Mouse (Mus musculus): ENCODE measurements around the gene Ripk1. TPM values are rescaled to one million over a fixed set of nuclear protein-coding genes. Genes with fewer than 3 reads are reported as not detected.

Gene Ripk1
- polyA plus RNA-seq, 1 experiment from 2014 or later, result 25.0 TPM

DNA sequence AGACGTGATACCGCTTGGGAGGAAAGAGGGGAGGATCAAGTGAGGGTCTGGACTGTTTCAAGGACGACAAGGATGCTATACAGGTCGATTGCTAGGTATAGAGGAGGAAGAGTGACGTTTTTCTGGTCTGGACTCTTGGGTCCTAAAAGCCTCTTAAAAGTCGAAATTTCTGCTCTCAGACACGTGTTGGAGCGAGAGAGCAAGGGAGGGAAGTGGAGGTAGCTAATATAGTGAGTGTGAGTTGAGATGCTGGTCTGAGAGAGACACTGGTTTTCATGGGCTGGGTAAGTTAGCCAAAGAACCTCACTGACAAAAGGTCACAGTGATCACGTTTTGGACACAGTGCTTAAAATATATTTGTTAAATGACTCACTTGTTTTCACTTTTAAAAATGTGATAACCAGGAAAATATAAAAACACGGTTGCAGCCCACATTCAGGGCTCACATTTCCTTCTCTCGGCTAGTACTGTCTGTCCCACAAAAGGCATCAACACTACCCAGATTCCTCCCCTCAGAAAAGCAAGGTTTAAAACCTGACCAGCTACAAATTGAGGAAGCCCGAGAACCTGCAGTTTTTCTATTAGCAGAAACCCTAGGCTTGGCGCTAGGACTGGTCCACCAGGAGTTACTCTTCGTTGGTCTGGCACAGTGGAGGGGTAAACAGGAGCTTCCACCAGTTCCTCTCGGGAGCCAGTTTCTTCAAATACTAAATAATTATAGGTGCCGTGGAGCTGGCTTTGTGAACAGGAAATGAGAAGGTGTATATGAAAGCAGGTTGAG lies 76.5 kb downstream of the Ripk1 start:
- Histone ChIP-seq H3K27me3 (replicated peaks; ENCODE audit: control insufficient read depth, insufficient read depth, low read length) (no peaks in the 10 kb centered on the region), H3K4me3 (ENCODE audit: low read depth, low read length) (peak overlapping the region; percentile 80; the same call in 1 of the 2 replicates), H3K27ac (ENCODE audit: low read depth, low read length) (no peak overlapping the region), H3K36me3 (ENCODE audit: control insufficient read depth, insufficient read depth) (peaks cover 1% of the 10 kb centered on the region), H3K9me3 (ENCODE audit: control insufficient read depth) (no peaks in the 10 kb centered on the region), H3K4me1 (replicated peaks; ENCODE audit: control insufficient read depth, insufficient read depth, low read length) (0 out of 2 replicates have a peak, but pooled peaks cover 3% of the 10 kb centered on the region), H3K9ac (ENCODE audit: low read depth, low read length) (peak overlapping the region; percentile 74; the same call in 1 of the 2 replicates), H3K4me2 (replicated peaks; ENCODE audit: low read depth) (peak overlapping the region; percentile 99)
- ATAC-seq, result no peak
- WGBS, result 44% methylated on average over 16 of the region's 16 CpGs
- no peak for TF ChIP-seq CTCF (IDR thresholded peaks at IDR 0.05; ENCODE audit: low read depth)

DNA sequence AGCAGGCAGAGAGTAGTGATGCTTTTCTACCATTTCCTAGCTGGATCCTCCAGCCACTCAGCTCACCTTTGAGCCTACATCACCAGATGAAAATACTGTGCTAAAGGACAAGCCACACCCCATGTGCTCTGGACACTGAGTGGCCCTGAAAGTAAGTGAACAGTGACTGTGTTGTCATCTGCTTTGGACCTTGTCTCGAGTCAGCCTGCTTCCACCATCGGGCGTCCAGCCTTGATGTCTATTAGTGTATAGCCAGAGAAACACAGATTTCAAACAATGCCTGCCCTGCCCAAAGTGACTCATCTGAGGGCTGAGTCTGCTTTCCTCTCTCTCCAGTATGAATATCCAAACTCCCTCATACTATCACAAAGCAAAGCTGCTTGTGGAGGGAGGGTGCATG lies 77.6 kb downstream of the Ripk1 start:
- no peak for TF ChIP-seq CTCF (IDR thresholded peaks at IDR 0.05; ENCODE audit: low read depth)
- peak; percentile 64 for ATAC-seq
- no peak overlapping the region for H3K4me3 ChIP-seq (ENCODE audit: low read depth, low read length)
- H3K27me3 ChIP-seq (replicated peaks; ENCODE audit: control insufficient read depth, insufficient read depth, low read length), result no peaks in the 10 kb centered on the region
- no peak overlapping the region for H3K27ac ChIP-seq (ENCODE audit: low read depth, low read length)
- WGBS, result 69% methylated on average over 3 of the region's 3 CpGs
- peaks cover 3% of the 10 kb centered on the region; the same call in 1 of the 2 replicates for H3K4me1 ChIP-seq (replicated peaks; ENCODE audit: control insufficient read depth, insufficient read depth, low read length)
- H3K9me3 ChIP-seq (ENCODE audit: control insufficient read depth), result no peaks in the 10 kb centered on the region
- no peaks in the 10 kb centered on the region; the same call in 1 of the 2 replicates for H3K36me3 ChIP-seq (ENCODE audit: control insufficient read depth, insufficient read depth)
- H3K9ac ChIP-seq (ENCODE audit: low read depth, low read length), result no peak overlapping the region
- no peak overlapping the region for H3K4me2 ChIP-seq (replicated peaks; ENCODE audit: low read depth)

DNA sequence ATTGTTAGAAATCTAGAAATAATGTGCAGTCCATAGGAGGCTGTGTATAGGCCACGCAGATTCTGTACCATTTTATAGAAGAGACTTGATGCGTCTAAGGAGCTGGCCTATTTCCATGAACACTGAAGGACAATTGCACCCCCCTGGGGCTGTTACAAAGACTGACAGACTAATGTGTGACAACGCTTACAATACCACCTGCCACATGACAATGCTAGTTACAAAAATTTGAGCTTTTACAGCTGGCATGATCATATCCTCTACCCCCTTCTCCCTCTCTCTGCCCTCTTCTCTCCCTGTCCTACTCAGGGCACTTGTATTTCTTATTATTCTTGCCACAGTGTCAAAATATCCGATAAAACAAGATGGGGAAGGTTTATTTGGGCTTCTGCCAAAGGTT lies 79.8 kb downstream of the Ripk1 start:
- no peaks in the 10 kb centered on the region for H3K9me3 ChIP-seq (ENCODE audit: control insufficient read depth)
- no peak overlapping the region for H3K9ac ChIP-seq (ENCODE audit: low read depth, low read length)
- WGBS, result 84% methylated on average over 4 of the region's 4 CpGs
- no peak for TF ChIP-seq CTCF (IDR thresholded peaks at IDR 0.05; ENCODE audit: low read depth)
- H3K4me1 ChIP-seq (replicated peaks; ENCODE audit: control insufficient read depth, insufficient read depth, low read length), result peaks cover 3% of the 10 kb centered on the region; the same call in 1 of the 2 replicates
- H3K4me2 ChIP-seq (replicated peaks; ENCODE audit: low read depth), result no peak overlapping the region
- no peaks in the 10 kb centered on the region for H3K27me3 ChIP-seq (replicated peaks; ENCODE audit: control insufficient read depth, insufficient read depth, low read length)
- no peak overlapping the region for H3K27ac ChIP-seq (ENCODE audit: low read depth, low read length)
- no peak for ATAC-seq
- H3K36me3 ChIP-seq (ENCODE audit: control insufficient read depth, insufficient read depth), result no peaks in the 10 kb centered on the region
- H3K4me3 ChIP-seq (ENCODE audit: low read depth, low read length), result no peak overlapping the region

DNA sequence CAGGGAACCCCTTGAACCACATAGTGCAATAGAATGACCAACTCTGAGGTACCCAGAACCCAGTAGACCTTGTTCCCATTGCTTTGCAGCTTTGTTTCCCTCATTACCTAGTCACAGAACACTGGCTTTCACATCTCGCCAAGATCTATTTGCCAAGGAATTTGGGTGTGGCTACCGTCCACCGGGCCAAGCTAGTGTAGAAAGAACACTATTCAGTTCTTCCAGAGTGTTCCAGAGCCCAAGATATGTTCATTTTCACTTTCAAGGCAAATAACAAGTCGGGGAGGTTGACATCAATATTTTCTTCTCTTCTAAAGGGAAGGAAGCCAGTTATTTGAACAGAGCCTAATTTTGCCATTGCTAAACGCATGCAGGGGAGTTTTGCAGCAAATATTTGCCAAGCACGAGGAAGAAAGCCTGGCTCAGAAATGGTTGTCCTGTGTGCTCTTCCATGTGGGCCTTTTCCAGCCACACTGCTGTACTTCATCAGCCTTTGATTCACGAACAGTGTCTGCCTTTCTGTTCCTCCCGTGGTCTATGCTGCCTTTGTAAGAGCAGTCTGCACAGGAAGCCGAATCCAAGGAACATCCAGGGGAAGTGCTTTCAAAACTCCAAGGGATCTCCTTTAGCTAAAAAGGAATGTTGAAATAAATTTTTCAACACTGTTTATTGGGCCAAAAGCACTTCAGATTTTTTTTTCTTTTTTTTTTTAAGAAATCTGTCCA lies 82.0 kb downstream of the Ripk1 start:
- Histone ChIP-seq H3K4me1 (replicated peaks; ENCODE audit: control insufficient read depth, insufficient read depth, low read length) (no peaks in the 10 kb centered on the region; the same call in 1 of the 2 replicates), H3K36me3 (ENCODE audit: control insufficient read depth, insufficient read depth) (no peaks in the 10 kb centered on the region), H3K27ac (ENCODE audit: low read depth, low read length) (no peak overlapping the region), H3K9me3 (ENCODE audit: control insufficient read depth) (no peaks in the 10 kb centered on the region), H3K4me2 (replicated peaks; ENCODE audit: low read depth) (no peak overlapping the region), H3K9ac (ENCODE audit: low read depth, low read length) (no peak overlapping the region), H3K4me3 (ENCODE audit: low read depth, low read length) (no peak overlapping the region), H3K27me3 (replicated peaks; ENCODE audit: control insufficient read depth, insufficient read depth, low read length) (no peaks in the 10 kb centered on the region)
- no peak for ATAC-seq
- TF ChIP-seq CTCF (IDR thresholded peaks at IDR 0.05; ENCODE audit: low read depth), result no peak
- WGBS, result 28% methylated on average over 9 of the region's 9 CpGs

Other genes starting within 250 kb of the Ripk1 start
- not detected in 2 replicates for gene Serpinb6e, start 159.0 kb upstream of the Ripk1 start, polyA plus RNA-seq (2015; fragmentation: Nextera tagmentation; extraction: Ambion mirVana)
- 0.09 TPM in 1 of 2 replicates, not detected in the other for gene Serpinb6c, start 96.7 kb upstream of the Ripk1 start, polyA plus RNA-seq (2015; fragmentation: Nextera tagmentation; extraction: Ambion mirVana)
- 27.5 and 28.0 TPM in 2 replicates for gene Nqo2, start 37.7 kb upstream of the Ripk1 start, polyA plus RNA-seq (2015; fragmentation: Nextera tagmentation; extraction: Ambion mirVana)
- gene Serpinb6a, start 431 bp downstream of the Ripk1 start, polyA plus RNA-seq (2015; fragmentation: Nextera tagmentation; extraction: Ambion mirVana), result 364 and 373 TPM in 2 replicates
- gene Bphl, start 35.2 kb downstream of the Ripk1 start, polyA plus RNA-seq (2015; fragmentation: Nextera tagmentation; extraction: Ambion mirVana), result 51.5 and 58.2 TPM in 2 replicates
- gene Tubb2a, start 75.6 kb downstream of the Ripk1 start, polyA plus RNA-seq (2015; fragmentation: Nextera tagmentation; extraction: Ambion mirVana), result 218 and 292 TPM in 2 replicates
- gene Tubb2b, start 128.1 kb downstream of the Ripk1 start, polyA plus RNA-seq (2015; fragmentation: Nextera tagmentation; extraction: Ambion mirVana), result 14.1 and 15.4 TPM in 2 replicates
- 62.8 and 69.8 TPM in 2 replicates for gene Psmg4, start 160.6 kb downstream of the Ripk1 start, polyA plus RNA-seq (2015; fragmentation: Nextera tagmentation; extraction: Ambion mirVana)